Mouse (Mus musculus): ENCODE data around the gene Smad3.

GRCm38 (mm10) chr9:63684277-63684676 lies 73.5 kb downstream of the Smad3 start:
- TF ChIP-seq CTCF (IDR thresholded peaks at IDR 0.05; ENCODE audit: insufficient read depth, low read depth, low read length) (no peak), POLR2A (IDR thresholded peaks at IDR 0.05; ENCODE audit: insufficient read depth, low read depth, low read length) (no peak)
